Mouse (Mus musculus) hindlimb bud, embryonic 11.5 days (tissue): Measurements from ENCODE around the gene Id2.

ENCODE experiments used
- DNase-seq: peaks from one replicate; pipeline ENCODE4 v3.0.0-alpha.2; 2012; ENCODE audit warnings: low read depth, low spot score; ENCODE audit errors: extremely low spot score

Id2 gene

DNA sequence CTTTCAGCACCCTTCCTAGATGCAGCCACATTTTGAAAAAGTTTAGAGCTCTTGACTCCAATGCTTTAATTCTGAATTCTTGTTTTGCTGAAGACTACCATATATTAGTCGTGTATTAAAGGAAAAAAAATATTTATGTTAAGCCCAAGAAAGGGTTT is at the start of gene Id2:
Gene Id2, minus strand, starts transcription at position 89 of the 158 bp plus-strand sequence.
- DNase-seq, result no peak

DNA sequence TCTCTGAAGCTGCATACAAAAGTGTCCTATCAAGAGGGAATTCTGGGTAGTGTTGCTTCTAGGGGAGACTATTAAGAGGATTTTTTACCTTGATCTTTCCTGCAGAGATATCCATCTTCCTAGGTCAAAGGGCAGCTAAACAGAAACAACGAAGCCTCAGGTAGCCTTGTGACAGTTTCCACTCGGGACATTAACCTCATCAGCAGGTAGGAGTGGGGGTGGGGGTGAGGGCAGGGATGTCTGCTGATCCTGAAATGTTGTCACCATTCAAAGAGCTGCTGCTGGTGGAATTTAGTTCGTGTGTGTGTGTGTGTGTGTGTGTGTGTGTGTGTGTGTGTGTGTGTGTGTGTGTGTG is 48.4 kb upstream of the Id2 start:
- no peak for DNase-seq

DNA sequence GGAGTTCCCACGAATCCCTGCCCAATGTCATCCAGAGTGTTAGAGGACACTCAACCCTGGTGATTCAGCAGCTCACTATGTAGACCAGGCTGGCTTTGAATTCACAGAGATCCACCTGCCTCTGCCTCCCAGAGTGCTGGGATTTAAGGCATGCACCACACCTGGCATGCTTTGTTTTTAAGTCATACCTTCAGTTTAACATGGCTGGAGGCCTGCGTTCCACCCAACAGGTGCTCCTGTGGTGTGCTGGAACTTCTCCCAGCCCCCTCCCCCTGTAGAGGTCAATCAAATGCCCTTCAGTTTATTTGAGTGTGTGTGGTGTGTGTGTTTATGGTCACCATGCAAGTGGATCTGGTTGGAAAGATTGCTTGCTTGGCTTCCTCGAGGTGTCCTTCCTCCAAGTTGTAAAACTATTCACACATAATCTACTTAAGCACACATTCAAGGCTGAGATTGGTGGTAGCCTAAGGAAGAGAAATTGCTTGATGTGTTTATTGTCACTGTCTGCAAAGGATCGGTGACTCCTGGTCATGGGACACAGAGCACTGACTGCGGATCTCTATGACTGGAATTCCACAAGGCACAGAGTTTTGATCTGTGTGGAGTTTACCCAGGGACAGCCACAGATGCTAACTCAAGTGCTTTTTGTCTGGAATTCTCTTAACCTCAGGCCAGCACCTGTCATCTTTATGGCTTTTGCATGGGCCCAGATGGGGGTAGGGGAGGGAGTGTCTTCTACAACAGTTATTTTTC is 47.8 kb upstream of the Id2 start:
- DNase-seq, result no peak

DNA sequence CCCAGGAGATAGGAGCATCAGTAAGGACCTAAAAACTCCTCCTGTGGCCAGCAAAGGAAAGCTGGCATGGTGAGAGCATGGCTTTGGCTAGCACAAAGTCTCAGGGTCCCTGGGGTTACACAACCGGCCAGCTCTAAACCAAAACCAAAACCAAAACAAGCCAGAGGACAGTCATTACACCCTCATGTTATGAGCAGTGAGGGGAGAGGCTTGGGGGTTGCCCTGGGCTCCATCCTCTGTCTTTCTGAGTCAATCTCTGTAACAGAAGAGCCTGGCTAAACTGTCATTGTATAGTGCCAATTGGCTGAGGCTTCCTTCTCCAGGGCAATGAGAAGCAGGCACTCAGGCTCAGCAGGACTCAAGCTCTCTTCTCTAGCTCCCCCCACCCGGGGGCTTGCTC is 46.6 kb upstream of the Id2 start:
- no peak for DNase-seq

DNA sequence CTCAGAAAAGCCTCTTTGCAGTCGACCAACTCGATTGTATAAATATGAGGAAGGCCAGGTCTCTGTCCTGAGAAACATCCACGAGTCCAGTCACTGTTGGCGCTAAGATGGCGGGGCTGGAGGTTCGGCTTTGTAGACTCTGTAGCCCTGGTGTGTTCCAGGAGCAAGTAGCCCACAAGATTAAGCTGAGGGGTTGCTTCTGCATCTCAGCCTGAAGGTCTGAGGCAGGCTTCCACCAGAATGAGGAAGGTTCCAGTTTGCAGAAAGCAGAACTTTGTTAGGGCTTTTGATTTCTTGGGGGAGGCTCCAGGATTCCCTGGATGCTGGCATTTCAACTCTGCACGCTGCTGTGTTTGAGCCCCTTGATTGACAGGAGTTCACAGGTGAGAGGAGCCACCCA is 45.3 kb upstream of the Id2 start:
- no peak for DNase-seq

DNA sequence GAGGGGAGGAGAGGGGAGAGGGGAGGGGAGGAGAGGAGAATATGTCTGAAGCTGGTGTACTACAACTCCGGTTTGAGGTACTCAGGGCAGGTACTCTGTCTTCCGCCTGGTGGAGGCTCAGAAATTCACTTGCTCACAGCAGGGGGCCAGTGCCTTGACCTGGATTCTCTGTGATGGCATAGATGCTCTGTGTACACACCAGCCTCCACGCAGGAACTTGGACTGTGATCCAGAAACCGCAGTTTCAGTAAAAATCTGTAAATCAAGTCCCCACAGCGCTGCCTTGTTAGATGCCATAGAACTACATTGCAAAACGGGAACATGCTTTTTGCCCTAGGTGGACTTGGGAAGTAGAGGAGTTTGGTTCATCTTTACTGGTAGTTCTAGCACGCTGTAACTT is 44.4 kb upstream of the Id2 start:
- DNase-seq, result no peak

DNA sequence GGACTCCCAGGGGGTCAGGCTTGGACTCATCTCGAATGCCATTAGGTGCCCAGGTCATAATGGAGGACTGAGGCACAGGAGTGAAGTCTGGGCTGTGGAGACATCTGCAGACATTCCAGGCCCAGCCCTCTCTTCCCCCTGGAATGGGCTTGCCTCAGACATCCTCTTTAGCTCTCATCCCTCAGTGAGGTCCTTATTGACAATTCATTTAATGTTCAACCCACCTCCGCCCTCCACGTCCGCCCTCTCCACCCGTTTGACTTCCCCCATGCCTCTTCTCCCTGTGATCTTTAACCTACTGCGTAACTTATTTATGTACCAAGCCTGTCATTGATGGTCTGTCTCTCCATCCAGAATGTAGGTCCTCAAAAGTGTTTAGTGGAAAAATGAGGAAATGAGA is 43.2 kb upstream of the Id2 start:
- no peak for DNase-seq

DNA sequence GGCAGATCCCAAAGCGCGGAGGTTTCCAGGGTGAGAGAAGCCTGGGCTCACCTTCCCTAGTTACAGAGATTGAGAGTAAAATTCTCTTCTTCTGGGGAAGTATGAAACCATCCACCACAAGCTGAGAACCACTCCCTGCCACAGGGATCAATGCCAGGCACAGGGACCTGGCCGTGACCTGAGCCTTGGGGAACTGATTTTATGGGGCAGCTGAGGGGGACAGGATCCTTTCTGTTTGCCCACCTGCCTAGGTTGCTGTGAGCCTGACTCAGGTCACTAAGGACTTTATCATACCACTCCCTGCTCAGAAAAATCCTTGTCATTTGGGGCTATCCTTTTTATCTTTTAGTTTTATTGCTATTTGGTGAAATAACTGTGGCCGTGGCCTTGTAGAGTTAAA is 41.7 kb upstream of the Id2 start:
- DNase-seq, result no peak

DNA sequence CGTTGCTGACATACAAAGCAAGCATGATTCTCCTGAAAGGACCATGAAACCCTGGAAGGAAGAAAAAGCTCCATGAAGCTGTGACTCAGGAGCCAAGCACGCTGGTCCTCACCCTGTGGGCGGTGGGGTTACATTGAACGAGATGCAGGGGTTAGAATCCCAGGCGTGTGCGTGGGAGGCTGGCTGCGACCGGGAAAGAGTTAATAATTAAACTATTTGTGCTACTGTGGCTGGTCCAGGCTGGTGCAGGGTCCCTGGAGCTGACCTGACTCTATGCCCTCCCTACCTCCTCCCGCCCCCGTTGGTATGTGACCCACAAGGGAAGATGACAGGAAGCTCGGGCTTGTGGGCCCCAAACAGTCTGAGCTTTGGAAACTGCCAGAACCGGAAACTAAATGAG is 35.1 kb upstream of the Id2 start:
- DNase-seq, result no peak

DNA sequence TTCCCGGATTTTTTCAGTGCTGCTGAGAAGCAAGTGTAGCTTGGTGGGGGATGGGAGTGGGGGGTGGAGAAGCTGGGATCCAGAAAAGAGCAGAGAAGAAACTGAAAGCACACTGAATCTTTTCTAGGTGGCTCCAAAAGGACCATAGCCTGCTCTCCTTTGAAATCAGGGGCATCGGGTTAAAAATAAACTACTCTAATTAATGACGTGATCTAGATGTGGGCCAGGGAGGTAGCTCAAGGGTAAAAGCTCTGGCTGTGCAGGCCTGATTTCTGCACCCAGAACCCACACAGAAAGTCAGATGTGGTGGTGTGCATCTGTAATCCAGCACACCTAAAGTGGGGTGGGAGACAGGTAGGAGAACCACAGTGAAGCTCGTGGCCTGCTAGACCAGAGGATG is 30.7 kb upstream of the Id2 start:
- DNase-seq, result no peak

DNA sequence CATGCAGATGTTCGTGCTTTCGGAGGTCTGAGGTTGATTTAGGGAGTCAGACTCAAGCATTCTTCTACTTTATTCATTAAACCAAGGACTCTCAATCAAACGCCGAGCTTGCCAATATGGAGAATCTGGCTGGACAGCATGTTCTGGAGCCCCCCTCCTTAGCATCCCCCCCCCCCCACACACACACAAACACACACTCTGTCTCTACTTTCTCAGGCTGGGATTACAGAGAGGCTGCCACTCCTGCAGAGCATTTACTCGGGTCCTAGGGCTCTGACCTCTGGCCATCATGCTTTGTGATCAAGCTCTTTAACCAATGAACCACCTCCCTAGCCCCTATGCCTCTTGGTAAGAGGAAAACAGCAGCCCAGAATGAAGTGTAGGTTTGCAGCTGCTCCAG is 29.3 kb upstream of the Id2 start:
- no peak for DNase-seq

DNA sequence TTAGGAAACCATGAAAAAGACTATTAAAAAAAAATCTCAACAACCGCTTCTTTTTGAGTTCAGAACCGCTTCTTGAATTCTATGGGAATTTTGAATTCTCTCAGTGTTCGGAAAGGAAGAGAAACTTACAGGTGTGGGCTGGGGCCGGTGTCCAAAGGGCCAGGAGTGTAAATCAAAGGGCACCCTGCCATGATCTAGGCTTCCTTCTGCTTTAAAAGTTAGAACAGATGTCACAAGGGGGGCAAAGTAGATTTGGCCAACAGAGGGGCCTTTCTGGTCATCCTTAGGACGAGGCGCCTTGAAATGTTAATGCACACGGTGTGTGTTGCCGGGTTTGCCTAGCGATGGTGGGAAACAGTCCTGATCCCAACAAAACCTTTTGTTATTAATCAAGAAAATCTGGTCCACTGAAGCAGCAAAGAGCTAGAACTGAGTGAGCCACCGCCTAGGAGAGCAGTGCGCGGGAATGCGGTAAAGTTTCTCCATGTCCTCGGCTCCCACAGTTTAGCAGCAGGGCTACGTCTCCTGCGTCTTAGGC is 28.4 kb upstream of the Id2 start:
- no peak for DNase-seq

DNA sequence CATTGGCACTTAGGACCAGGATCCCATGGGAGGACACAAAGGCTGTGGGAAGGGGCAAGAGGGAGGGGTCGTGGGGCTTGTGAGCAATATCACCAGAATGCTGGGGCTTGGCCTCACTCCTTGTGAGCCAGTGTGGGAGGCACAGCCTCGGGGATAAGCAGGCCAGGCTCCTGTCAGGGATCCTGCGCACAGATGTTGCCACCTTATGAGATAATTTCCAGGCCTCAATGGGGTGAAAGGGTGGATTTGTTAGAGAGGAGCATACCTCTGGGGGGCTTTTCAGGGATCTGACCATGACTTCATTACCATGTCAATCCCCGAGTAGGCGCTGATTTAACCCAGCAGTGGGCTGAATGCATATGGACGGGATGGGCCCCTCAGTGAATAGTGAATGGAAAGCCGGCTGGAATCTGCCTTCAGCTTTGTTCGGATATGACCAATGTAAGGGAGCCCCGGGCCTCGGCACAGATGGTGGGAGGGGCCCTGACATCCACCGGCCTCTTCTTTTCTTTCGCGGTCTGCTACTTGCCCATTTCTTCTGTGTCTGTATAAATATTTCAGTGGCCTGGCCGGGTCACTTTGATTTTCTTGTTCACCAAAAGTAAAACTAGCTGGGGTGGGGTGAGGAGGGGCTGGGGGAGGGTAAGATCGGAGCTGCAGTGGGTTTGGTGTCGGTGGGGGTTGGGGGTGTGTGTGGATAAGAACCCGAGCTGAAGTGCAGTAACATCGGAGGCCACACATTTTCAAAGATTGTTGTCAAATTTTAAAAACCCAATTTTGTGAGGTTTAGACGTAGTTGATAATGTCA is 27.7 kb upstream of the Id2 start:
- DNase-seq, result no peak

DNA sequence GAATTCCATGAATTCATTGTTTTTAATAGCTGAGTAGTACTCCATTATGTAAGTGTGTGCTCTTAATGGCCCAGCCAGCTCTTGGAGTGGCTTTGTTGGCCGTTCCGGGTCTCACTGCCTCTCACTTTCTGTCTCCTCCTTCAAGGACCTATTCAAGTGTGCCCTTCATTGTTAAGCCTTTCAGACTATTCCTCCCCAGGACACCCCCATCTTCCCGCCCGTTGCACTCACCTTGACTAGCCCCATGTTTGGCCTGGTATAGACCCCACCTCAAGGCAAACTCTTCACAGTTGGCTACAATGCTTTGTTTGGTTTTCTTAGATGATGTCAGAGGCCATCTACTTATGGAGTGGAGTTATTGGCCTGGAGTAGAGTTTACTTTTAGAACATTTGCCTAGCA is 23.8 kb upstream of the Id2 start:
- DNase-seq, result no peak

DNA sequence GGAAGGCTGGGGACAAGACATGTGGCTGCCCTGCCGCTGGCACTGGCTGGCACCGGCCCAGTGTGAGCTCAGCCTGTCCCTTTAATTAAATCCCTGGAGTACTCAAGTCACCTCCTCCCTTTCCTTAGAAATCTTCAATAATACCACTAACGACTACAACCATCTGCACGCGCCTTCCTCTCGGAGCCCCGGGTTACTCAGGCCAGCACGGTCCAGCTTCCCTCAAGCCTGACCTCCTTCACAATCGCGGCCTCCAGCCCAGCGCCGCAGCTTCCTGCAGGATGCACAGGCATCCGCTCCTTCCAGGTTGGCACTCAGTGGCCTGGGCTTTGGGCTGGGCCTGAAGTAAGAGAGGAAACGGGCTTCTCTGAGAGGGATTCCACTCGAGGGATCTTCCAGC is 22.3 kb upstream of the Id2 start:
- no peak for DNase-seq

DNA sequence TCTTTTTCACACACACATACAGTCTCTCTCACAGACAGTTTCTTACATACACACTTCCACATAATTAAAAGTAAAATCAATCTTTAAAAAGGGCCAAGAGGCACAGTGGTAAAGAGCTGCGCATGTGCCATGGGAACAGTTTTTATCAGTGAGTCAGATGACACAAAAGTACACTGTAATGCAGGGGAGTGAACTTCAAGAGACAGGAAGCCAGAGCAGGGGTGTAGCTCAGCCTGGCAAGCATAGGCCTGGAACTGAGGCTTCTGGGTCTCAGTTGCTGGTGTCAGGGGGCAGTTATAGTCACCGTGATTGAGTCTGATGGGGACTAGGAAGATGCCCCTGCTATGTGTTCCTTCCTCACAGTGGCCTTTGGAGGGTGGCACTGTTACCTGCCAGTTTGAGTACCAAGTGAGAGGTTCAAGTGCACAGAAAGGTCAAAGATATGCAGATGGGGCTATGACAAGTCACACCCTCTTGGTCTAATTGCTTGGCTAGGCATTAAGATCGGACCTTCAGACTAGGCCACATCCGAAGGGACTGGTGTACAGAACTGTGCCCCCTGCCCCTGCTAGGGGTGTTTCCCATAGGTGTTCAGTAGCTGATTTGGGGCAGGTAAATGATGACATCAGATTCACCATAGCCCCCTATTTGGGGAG is 21.0 kb upstream of the Id2 start:
- no peak for DNase-seq

DNA sequence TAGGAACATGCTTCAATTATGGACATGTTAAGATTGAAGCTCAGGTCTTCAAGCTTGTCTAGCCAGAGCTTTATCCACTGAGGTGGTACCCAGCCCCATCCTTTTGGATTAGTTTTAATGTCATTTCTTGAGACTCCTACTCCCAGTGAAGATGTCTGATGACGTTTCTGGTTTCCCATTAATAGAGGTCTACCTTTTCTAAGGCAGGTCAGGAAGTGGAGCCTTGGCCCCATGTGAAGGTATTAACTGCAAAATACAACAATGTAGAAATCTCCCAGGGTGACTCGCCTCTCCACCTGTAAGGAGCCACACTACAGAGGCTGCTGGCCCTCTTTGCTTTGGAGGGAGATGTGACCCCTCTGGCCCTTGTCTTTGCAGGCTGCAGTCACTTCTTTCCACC is 19.2 kb upstream of the Id2 start:
- DNase-seq, result no peak

DNA sequence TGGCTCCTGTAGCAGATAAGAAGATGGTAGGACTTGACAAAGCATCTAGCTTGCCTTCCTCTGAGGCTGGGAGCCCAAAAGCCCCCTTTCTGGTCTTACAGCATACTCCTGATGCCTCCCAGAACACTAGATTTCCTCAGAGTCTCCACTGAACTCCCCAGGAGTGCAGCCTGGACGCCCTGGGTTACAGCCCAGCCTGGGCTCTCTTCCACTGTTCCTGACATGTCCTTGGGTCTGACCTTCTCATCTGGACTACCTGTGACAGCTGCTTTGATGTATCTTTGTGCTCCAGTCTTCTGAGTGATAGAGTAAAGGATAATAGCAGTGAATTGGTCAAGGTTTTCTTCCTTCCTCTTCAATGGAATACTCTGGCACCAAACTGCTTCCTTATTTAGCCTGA is 17.5 kb upstream of the Id2 start:
- no peak for DNase-seq

DNA sequence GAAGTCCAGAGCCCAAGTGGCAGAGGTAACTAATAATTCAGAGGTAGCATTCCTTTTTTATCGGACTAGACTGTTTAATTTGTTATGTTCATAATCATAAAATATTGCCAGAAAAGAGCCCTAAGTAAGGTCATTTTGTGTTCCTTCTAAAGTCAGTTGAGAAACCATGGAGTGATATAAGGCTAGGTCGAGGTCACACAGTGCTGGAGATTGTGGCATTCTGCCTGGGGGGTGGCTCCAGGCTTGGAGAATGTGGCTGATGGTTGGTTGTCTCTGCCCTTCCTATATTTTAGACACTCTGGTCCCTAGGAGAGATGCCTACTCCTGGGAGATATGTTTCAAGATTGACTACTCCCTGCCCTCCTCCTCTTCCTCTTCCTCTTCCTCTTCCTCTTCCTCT is 16.4 kb upstream of the Id2 start:
- DNase-seq, result no peak

DNA sequence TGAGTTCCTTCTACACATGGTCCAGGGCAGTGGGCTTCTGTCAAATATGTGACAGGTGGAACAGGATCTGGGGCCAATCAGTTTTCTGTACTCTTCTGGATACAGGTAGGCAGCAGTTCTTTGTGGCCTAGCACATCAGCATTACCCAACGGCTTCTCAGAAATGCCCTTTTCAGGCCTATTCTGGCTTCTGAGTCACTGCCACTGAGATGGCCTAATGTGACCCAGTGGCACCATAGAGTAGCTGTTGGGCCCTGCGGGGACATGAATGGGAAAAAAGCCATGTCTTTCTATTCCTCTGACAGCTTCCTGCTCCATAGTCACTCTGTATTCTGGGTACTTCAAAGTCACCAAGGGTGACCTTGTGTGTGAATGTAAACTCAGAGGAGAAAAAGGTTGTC is 15.9 kb upstream of the Id2 start:
- DNase-seq, result no peak

DNA sequence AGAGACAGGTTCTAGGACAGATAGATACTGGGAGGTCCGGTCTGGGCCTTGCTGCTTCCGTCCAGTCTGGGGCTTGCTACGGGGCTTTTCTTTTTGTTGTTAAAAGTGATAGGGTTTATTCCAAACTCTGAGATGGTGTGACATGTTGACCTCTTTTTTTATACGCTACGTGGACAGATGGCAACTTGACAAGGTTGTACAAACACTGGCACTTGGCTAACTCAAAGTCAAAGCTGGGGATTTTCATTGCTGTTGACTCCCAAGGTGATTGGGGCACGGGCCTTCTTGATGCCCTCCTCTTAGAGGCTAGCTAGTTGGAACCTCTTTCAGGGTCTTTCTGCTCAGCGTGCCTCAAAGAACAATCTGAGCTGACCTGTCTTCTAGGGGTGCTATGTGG is 13.7 kb upstream of the Id2 start:
- DNase-seq, result no peak

DNA sequence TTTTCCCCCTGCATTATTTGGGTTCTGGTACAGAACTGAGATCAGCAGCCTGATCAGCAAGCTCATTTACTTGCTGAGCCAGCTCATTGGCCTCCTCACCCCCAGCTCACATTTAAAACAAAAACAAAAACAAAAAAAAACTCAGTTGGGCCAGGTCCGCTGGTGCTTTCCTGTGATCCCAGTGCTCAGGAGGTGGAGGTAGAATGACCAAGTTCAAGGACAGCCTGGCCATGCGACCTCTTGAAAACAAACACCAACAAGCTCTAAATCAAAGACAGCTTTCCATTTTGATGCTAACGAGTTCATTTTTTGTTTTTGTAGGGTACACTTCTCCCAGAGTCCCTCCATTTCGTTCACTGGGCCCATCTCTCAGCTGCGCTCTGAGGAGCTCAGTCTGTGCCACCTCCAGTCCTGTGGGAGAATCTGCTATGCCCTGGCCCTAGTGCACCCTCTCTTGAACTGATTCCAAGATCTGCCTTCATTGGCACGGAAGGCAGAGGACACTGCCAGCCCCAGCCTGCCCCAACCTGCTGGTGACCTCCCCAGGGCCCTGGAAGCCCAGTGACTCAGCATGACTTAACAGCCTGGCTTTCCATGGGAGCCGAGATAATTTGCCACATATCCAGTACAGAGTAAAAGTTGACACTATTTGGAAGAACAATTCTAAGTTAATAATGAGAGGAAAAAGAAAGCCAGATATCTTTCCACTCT is 13.2 kb upstream of the Id2 start:
- no peak for DNase-seq
